Mouse (Mus musculus): ENCODE measurements around the gene Adamts13. TPM values are rescaled to one million over a fixed set of nuclear protein-coding genes. Genes with fewer than 3 reads are reported as not detected.

Gene Adamts13
- polyA plus RNA-seq, 1 experiment: not detected

DNA sequence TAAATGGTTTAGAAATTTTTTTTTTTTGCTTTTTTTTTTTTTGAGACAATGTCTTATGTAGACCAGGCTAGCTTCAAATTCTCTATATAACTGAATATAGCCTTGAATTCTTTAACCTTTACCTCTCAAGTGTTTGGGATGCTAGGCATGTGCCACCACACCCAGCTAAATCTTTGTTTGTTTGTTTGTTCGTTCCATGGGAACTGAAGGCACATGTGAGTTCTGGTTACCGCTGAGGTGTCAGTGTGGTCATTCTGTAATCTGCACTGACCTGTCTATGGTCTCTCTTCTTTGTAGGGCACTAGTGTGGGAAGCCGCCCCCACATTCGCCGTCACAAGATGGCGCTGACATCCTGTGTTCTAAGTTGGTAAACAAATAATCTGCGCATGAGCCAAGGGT is 24.8 kb downstream of the Adamts13 start:
- Histone ChIP-seq H3K4me1 (ENCODE audit: control insufficient read depth, insufficient read depth, low read length) (no peaks in the 10 kb centered on the region), H3K4me3 (ENCODE audit: insufficient read depth, low read depth, low read length) (no peak overlapping the region), H3K27ac (ENCODE audit: insufficient read depth, low read depth, low read length) (no peak overlapping the region)
- WGBS: 95% methylated on average over 7 of the region's 7 CpGs
- no peak for TF ChIP-seq CTCF (IDR thresholded peaks at IDR 0.05; ENCODE audit: insufficient read depth, low read depth, low read length)
- no peak for TF ChIP-seq POLR2A (IDR thresholded peaks at IDR 0.05; ENCODE audit: insufficient read depth, low read depth, low read length)

DNA sequence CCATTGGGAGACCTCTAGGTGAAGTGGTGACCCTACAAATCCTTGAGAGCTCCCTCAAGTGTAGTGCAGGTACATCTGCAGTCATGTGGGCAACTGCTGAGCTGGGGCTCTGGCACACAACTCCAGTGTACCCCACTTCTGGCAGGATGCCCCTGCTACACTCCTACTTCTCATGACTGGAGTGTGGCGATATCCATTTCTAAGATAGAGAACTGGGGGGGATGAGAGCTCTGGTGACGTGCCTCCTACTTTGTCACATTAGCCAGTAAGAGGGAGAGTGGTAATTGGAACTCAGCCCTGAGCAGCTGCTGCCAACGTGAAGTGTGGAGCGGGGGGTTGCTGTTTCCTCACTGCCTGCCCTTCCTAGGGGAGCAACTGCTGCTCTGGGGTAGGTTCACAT is 33.0 kb downstream of the Adamts13 start:
- Histone ChIP-seq H3K4me1 (ENCODE audit: control insufficient read depth, insufficient read depth, low read length) (peaks cover 3% of the 10 kb centered on the region), H3K4me3 (ENCODE audit: insufficient read depth, low read depth, low read length) (no peak overlapping the region), H3K27ac (ENCODE audit: insufficient read depth, low read depth, low read length) (no peak overlapping the region)
- WGBS: 45% methylated on average over 4 of the region's 4 CpGs
- TF ChIP-seq POLR2A (IDR thresholded peaks at IDR 0.05; ENCODE audit: insufficient read depth, low read depth, low read length): no peak

DNA sequence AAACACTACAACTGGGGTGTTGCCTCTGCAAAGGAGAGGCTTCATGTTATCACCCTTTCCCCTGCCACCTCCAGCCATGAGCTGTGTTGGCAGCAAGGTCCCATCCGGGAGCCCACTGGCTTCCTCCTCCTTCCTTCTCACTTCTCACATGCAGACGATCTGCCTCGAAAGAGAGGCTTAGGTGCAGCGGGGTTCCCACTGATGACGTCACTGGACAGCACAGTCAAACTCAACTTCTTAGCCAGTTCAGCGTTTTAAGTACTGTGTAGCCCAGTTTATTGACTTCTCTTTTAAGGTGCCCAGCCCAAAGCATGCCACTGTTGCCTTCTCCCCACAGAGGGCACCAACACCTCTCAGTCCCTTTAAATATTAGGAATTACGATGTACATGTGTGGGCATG is 34.5 kb downstream of the Adamts13 start:
- peaks cover 10% of the 10 kb centered on the region for H3K4me1 ChIP-seq (ENCODE audit: control insufficient read depth, insufficient read depth, low read length)
- no peak overlapping the region for H3K4me3 ChIP-seq (ENCODE audit: insufficient read depth, low read depth, low read length)
- H3K27ac ChIP-seq (ENCODE audit: insufficient read depth, low read depth, low read length): no peak overlapping the region
- 69% methylated on average over 7 of the region's 7 CpGs for WGBS
- TF ChIP-seq POLR2A (IDR thresholded peaks at IDR 0.05; ENCODE audit: insufficient read depth, low read depth, low read length) (no peak), CTCF (IDR thresholded peaks at IDR 0.05; ENCODE audit: insufficient read depth, low read depth, low read length) (no peak)

DNA sequence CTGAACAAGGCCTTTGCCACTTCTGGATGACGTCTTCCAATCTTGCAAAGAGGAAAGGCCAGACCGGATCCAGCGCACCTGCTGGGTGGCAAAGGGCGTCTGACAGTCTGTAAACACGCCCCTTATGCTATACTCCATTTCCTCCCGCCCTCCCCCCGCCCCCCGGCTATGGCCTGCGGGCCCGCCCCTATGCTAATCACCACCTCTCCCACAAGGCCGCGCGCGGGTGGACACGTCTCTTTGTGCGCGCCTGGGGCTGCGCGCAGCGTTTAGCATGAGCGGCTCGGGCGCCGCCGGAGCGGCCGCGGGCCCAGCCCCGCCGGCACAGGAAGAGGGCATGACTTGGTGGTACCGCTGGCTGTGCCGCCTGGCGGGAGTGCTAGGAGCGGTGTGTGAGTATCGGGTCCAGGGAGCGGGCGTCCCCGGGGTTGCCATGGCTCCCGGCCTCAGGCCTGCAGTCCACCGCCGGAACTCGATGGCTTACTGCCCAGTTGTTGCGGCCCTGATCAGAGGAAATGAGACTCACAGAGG is 36.6 kb downstream of the Adamts13 start, which contains the start of gene Cacfd1:
Gene Cacfd1, plus strand, starts transcription at position 213 of the 531 bp plus-strand sequence.
- H3K4me1 ChIP-seq (ENCODE audit: control insufficient read depth, insufficient read depth, low read length): peaks cover 10% of the 10 kb centered on the region
- H3K4me3 ChIP-seq (ENCODE audit: insufficient read depth, low read depth, low read length): peak within 1 kb of the TSS; percentile 74
- WGBS: under 1% methylated on average over 43 of the region's 43 CpGs
- no peak for TF ChIP-seq CTCF (IDR thresholded peaks at IDR 0.05; ENCODE audit: insufficient read depth, low read depth, low read length)
- TF ChIP-seq POLR2A (IDR thresholded peaks at IDR 0.05; ENCODE audit: insufficient read depth, low read depth, low read length): peak; percentile 87
- peak within 1 kb of the TSS; percentile 69 for H3K27ac ChIP-seq (ENCODE audit: insufficient read depth, low read depth, low read length)

DNA sequence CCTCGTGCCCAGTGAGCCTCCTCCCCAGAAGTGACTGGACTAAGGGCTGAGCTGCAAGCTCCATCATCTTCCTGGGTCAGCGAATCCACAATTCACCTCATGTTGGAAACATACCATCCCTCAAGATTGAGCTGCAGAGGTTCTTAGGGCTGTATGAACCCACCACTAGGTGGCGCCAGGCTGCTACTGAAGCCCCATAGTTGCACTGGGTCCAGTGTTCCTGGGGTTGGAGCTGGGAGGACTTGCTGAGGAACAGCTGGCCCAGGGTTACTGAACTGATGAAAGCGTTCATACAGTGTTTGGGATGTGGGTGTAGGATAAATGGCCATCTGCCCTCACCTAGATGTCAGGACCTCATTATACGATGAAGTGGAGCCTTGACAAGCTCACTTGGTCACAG is 44.6 kb downstream of the Adamts13 start:
- no peak overlapping the region for H3K4me3 ChIP-seq (ENCODE audit: insufficient read depth, low read depth, low read length)
- no peak overlapping the region for H3K27ac ChIP-seq (ENCODE audit: insufficient read depth, low read depth, low read length)
- no peaks in the 10 kb centered on the region for H3K4me1 ChIP-seq (ENCODE audit: control insufficient read depth, insufficient read depth, low read length)
- WGBS: 47% methylated on average over 5 of the region's 5 CpGs
- TF ChIP-seq CTCF (IDR thresholded peaks at IDR 0.05; ENCODE audit: insufficient read depth, low read depth, low read length) (peak; percentile 87), POLR2A (IDR thresholded peaks at IDR 0.05; ENCODE audit: insufficient read depth, low read depth, low read length) (no peak)

DNA sequence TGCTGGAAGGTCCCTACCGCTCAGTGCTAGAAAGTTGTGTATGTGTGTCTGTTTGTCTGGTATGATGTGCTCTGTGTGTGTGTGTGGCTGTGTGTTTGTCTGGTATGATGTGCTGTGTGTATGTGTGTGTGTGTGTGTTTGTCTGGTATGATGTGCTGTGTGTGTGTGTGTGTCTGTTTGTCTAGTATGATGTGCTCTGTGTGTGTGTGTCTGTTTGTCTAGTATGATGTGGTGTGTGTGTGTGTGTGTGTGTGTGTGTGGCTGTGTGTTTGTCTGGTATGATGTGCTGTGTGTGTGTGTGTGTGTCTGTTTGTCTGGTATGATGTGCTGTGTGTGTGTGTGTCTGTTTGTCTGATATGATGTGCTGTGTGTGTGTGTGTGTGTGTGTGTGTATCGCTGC is 46.3 kb downstream of the Adamts13 start:
- WGBS: 92% methylated on average over 2 of the region's 2 CpGs
- no peak overlapping the region for H3K27ac ChIP-seq (ENCODE audit: insufficient read depth, low read depth, low read length)

DNA sequence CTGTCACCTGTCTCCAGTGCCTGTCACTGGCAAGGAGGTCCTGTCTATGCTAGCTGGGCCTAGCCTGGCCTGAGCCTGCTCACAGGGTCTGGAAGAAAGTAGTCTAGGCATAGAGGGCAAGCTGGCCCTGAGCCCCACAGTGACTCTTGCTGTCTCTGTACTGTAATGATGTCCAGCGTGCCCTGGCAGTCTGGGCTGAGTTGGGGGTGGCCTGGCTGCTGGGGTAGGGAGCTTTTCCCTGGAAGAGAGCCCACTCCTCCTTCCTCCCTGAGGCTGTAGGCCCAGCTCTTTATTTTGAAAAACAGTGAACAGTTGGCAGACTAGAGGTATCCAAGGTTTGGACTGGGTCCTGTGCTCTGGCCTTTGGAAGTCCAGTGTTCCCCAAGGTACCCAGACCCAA is 47.9 kb downstream of the Adamts13 start:
- TF ChIP-seq POLR2A (IDR thresholded peaks at IDR 0.05; ENCODE audit: insufficient read depth, low read depth, low read length) (no peak), CTCF (IDR thresholded peaks at IDR 0.05; ENCODE audit: insufficient read depth, low read depth, low read length) (no peak)
- H3K27ac ChIP-seq (ENCODE audit: insufficient read depth, low read depth, low read length): no peak overlapping the region
- peaks cover 11% of the 10 kb centered on the region for H3K4me1 ChIP-seq (ENCODE audit: control insufficient read depth, insufficient read depth, low read length)
- WGBS: 37% methylated on average over 1 of the region's 1 CpGs
- no peak overlapping the region for H3K4me3 ChIP-seq (ENCODE audit: insufficient read depth, low read depth, low read length)

More for the DNA sequence above, 46.3 kb downstream of the Adamts13 start:
- Histone ChIP-seq H3K4me3 (ENCODE audit: insufficient read depth, low read depth, low read length) (no peak overlapping the region), H3K4me1 (ENCODE audit: control insufficient read depth, insufficient read depth, low read length) (peaks cover 5% of the 10 kb centered on the region)
- no peak for TF ChIP-seq POLR2A (IDR thresholded peaks at IDR 0.05; ENCODE audit: insufficient read depth, low read depth, low read length)
- TF ChIP-seq CTCF (IDR thresholded peaks at IDR 0.05; ENCODE audit: insufficient read depth, low read depth, low read length): no peak

DNA sequence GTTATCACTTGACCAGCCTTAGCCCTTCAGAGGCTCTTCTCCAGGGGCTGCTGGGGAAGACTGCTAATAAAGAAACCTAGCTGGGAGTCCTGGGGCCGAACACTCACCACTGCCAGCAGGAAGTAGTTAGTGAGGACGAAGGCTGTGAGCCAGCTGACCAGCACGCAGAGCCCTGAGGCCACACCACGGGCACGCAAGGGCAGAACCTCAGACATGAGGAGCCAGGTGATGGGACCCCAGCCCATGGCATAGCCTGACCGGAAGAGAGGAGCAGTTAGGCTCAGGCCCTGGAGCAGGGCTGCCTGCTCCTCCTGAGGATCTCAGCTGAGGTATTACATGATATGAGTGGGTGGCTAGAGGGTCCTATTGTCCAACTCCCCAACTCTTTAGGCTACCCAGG is 49.4 kb downstream of the Adamts13 start:
- TF ChIP-seq CTCF (IDR thresholded peaks at IDR 0.05; ENCODE audit: insufficient read depth, low read depth, low read length) (no peak), POLR2A (IDR thresholded peaks at IDR 0.05; ENCODE audit: insufficient read depth, low read depth, low read length) (no peak)
- Histone ChIP-seq H3K4me3 (ENCODE audit: insufficient read depth, low read depth, low read length) (no peak overlapping the region), H3K27ac (ENCODE audit: insufficient read depth, low read depth, low read length) (no peak overlapping the region), H3K4me1 (ENCODE audit: control insufficient read depth, insufficient read depth, low read length) (peaks cover 21% of the 10 kb centered on the region)
- WGBS: 70% methylated on average over 6 of the region's 6 CpGs

DNA sequence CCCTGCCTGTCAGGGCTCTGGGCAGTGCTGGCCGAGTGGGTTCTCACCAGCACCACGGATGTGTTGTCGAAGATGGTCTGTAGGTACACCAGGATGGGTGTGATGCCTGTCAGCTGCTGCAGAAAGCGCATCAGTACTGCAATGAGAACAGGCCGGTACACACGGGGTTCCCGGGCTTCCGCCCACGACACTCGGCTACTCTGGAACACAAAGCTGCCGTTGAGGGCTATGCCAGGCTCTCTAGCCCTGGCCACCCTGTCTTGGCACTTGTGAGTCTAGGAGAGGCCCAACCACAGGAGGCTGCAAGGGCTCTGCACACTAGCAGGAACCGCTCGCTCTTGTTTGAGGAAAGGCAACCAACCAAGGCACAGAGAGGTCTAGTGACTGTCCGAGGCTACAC is 50.9 kb downstream of the Adamts13 start:
- H3K4me3 ChIP-seq (ENCODE audit: insufficient read depth, low read depth, low read length): no peak overlapping the region
- peaks cover 21% of the 10 kb centered on the region for H3K4me1 ChIP-seq (ENCODE audit: control insufficient read depth, insufficient read depth, low read length)
- TF ChIP-seq POLR2A (IDR thresholded peaks at IDR 0.05; ENCODE audit: insufficient read depth, low read depth, low read length) (no peak), CTCF (IDR thresholded peaks at IDR 0.05; ENCODE audit: insufficient read depth, low read depth, low read length) (no peak)
- WGBS: 69% methylated on average over 14 of the region's 14 CpGs
- no peak overlapping the region for H3K27ac ChIP-seq (ENCODE audit: insufficient read depth, low read depth, low read length)

DNA sequence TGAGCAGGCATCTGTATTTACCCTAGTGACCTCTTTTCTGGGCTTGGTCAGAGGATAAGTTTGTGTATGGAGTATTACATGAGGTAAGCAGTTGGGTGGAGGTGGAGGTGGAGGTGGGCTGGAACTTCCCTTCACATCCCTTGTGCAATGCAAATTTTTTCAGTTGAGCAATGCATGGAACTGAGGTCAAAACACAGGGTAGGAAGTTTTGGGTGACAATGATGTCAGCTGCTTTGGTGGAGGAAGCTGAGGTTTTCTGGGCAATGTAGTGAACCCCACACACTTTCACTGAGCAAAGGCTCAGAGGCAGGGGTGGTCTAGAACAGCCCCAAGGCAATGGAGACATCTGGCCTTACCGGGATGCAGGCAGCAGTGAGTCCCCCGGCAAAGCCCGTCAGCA is 52.3 kb downstream of the Adamts13 start:
- Histone ChIP-seq H3K4me3 (ENCODE audit: insufficient read depth, low read depth, low read length) (no peak overlapping the region), H3K4me1 (ENCODE audit: control insufficient read depth, insufficient read depth, low read length) (peaks cover 21% of the 10 kb centered on the region), H3K27ac (ENCODE audit: insufficient read depth, low read depth, low read length) (no peak overlapping the region)
- TF ChIP-seq POLR2A (IDR thresholded peaks at IDR 0.05; ENCODE audit: insufficient read depth, low read depth, low read length) (no peak), CTCF (IDR thresholded peaks at IDR 0.05; ENCODE audit: insufficient read depth, low read depth, low read length) (no peak)
- 87% methylated on average over 3 of the region's 3 CpGs for WGBS

Measured in olfactory bulb, adult 2 months (tissue).